ENCODE assay signal across 10 mouse cellular contexts in the genomic region with DNA sequence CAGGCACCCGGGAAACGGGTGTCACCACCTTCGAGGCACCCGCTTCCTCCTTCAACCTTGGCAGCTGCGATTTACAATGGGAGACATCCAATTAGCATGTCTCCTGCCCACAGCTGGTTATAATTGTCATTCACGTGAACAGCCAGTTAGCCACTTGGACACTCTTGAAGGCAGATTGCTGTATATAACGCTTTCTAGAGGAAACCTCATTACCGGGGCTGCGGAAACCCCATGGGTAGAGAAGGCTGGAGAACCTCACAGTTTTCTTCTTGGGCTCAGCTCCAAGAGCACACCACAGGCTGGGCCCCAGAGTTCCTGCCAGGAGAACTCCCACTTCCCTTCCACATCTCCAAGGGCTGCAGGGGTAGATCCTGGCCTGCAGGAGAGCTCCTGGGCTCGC.
DNase-seq lines count a peak whose midpoint lies in the region; ATAC-seq and TF ChIP-seq lines count a peak whose summit lies in the region.
"Had no signal": no experiment of that assay in that cellular context is flagged by ENCODE, and none has a peak within 500 bp of the region (broad histone marks: within the 10 kb centered on the region; RNA-seq: fewer than 3 reads in every experiment).

No protein-coding gene starts in this region.

- no peaks in the 10 kb centered on the region for H3K9me3 ChIP-seq in kidney, embryonic 14.5 days (ENCODE audit: control insufficient read depth, low read length)
- H3K9me3 ChIP-seq in embryonic facial prominence, embryonic 15.5 days (replicated peaks): no peaks in the 10 kb centered on the region
- H3K9me3 ChIP-seq in limb, embryonic 14.5 days (ENCODE audit: control insufficient read depth, low read length): no peaks in the 10 kb centered on the region
- H3K9me3 ChIP-seq in stomach, postnatal 0 days (ENCODE audit: control insufficient read depth, low read length): no peaks in the 10 kb centered on the region

- 0 out of 2 replicates have a peak overlapping the region, but pooled peaks have one; percentile 11 for H3K27ac ChIP-seq in kidney, embryonic 14.5 days (ENCODE audit: low read depth, low read length)
- peak overlapping the region; percentile 55; the same call in 1 of the 2 replicates for H3K27ac ChIP-seq in embryonic facial prominence, embryonic 15.5 days (replicated peaks)
- H3K27ac ChIP-seq in limb, embryonic 14.5 days (replicated peaks; ENCODE audit: low read depth, low read length): peak overlapping the region; percentile 52; the same call in 1 of the 2 replicates
- H3K27ac ChIP-seq in stomach, postnatal 0 days (replicated peaks): no peak overlapping the region

- TF ChIP-seq EP300 in stomach, postnatal 0 days (optimal IDR thresholded peaks at IDR 0.05): no peak

- no peak for DNase-seq in kidney, adult 8-10 months
- DNase-seq in limb, embryonic 14.5 days (ENCODE audit: low spot score): peak; percentile 65
- no peak for DNase-seq in gastrocnemius, adult 18-20 months (ENCODE audit: low spot score)
- no peak for DNase-seq in stomach, postnatal 0 days (ENCODE audit: low spot score)
- DNase-seq: gastrocnemius, postnatal 25 days; thymus, adult 2 months had no signal

- H3K36me3 ChIP-seq in kidney, embryonic 14.5 days (ENCODE audit: control insufficient read depth, insufficient read depth, low read length): no peaks in the 10 kb centered on the region
- no peaks in the 10 kb centered on the region for H3K36me3 ChIP-seq in embryonic facial prominence, embryonic 15.5 days
- H3K36me3 ChIP-seq in limb, embryonic 14.5 days (ENCODE audit: control insufficient read depth, insufficient read depth, low read length): no peaks in the 10 kb centered on the region
- no peaks in the 10 kb centered on the region for H3K36me3 ChIP-seq in stomach, postnatal 0 days (ENCODE audit: control insufficient read depth, insufficient read depth, low read length)

- no peaks in the 10 kb centered on the region for H3K27me3 ChIP-seq in kidney, embryonic 14.5 days (ENCODE audit: control insufficient read depth, insufficient read depth, low read length)
- no peaks in the 10 kb centered on the region for H3K27me3 ChIP-seq in embryonic facial prominence, embryonic 15.5 days
- no peaks in the 10 kb centered on the region for H3K27me3 ChIP-seq in limb, embryonic 14.5 days (ENCODE audit: control insufficient read depth, insufficient read depth, low read length)
- no peaks in the 10 kb centered on the region for H3K27me3 ChIP-seq in stomach, postnatal 0 days (ENCODE audit: control insufficient read depth, insufficient read depth, low read length)

- 43% methylated on average over 10 of the region's 10 CpGs for WGBS in kidney, embryonic 14.5 days
- 28% methylated on average over 10 of the region's 10 CpGs for WGBS in embryonic facial prominence, embryonic 15.5 days
- WGBS in limb, embryonic 14.5 days: 24% methylated on average over 10 of the region's 10 CpGs
- 61% methylated on average over 10 of the region's 10 CpGs for WGBS in stomach, postnatal 0 days

- no peak overlapping the region for H3K4me2 ChIP-seq in kidney, embryonic 14.5 days (replicated peaks; ENCODE audit: low read depth, low read length)
- H3K4me2 ChIP-seq in embryonic facial prominence, embryonic 15.5 days (replicated peaks): no peak overlapping the region
- no peak overlapping the region for H3K4me2 ChIP-seq in limb, embryonic 14.5 days (replicated peaks; ENCODE audit: low read depth, low read length, severe bottlenecking)
- no peak overlapping the region for H3K4me2 ChIP-seq in stomach, postnatal 0 days (replicated peaks; ENCODE audit: low read depth)

- no peak for ATAC-seq in kidney, embryonic 14.5 days (ENCODE audit: low FRiP score, low TSS enrichment)
- ATAC-seq in common myeloid progenitor, adult 5-6 weeks (replicated peaks; ENCODE audit: low read depth, poor library complexity, severe bottlenecking): peak; percentile 63
- peak; percentile 16; the same call in 1 of the 2 replicates for ATAC-seq in embryonic facial prominence, embryonic 15.5 days (ENCODE audit: insufficient number of reproducible peaks, low FRiP score, low TSS enrichment, low read depth)
- ATAC-seq in limb, embryonic 14.5 days (ENCODE audit: low FRiP score, low read depth): peak; percentile 71; the same call in 1 of the 2 replicates
- ATAC-seq in stomach, postnatal 0 days (ENCODE audit: low FRiP score, low TSS enrichment): no peak
- ATAC-seq in megakaryocyte, adult 5-6 weeks (ENCODE audit: poor library complexity, severe bottlenecking): no peak

- H3K4me1 ChIP-seq in kidney, embryonic 14.5 days (ENCODE audit: control insufficient read depth, insufficient read depth, low read length): 0 out of 2 replicates have a peak, but pooled peaks cover 11% of the 10 kb centered on the region
- H3K4me1 ChIP-seq in embryonic facial prominence, embryonic 15.5 days: peaks cover 23% of the 10 kb centered on the region
- H3K4me1 ChIP-seq in limb, embryonic 14.5 days (ENCODE audit: control insufficient read depth, insufficient read depth, low read length): peaks cover 16% of the 10 kb centered on the region
- no peaks in the 10 kb centered on the region for H3K4me1 ChIP-seq in stomach, postnatal 0 days (replicated peaks; ENCODE audit: control insufficient read depth, insufficient read depth)

- TF ChIP-seq POLR2A in limb, embryonic 14.5 days (IDR thresholded peaks at IDR 0.05; ENCODE audit: borderline replicate concordance, extremely low read depth, insufficient read depth, insufficient read length): no peak

- no peak overlapping the region for H3K4me3 ChIP-seq in kidney, embryonic 14.5 days (ENCODE audit: low read length)
- no peak overlapping the region for H3K4me3 ChIP-seq in embryonic facial prominence, embryonic 15.5 days (replicated peaks)
- no peak overlapping the region for H3K4me3 ChIP-seq in limb, embryonic 14.5 days (replicated peaks; ENCODE audit: low read length)
- H3K4me3 ChIP-seq in stomach, postnatal 0 days (ENCODE audit: low read depth, low read length): no peak overlapping the region

- TF ChIP-seq CTCF in stomach, postnatal 0 days (IDR thresholded peaks at IDR 0.05; ENCODE audit: low read depth): no peak

- no peak overlapping the region for H3K9ac ChIP-seq in kidney, embryonic 14.5 days (ENCODE audit: low read depth, low read length)
- no peak overlapping the region for H3K9ac ChIP-seq in embryonic facial prominence, embryonic 15.5 days
- H3K9ac ChIP-seq in limb, embryonic 14.5 days (ENCODE audit: low read depth, low read length, severe bottlenecking): no peak overlapping the region
- no peak overlapping the region for H3K9ac ChIP-seq in stomach, postnatal 0 days (ENCODE audit: low read length)

Comparison
In these comparisons a context has a peak if more than half of its experiments do, and no peak if none do; other contexts are left out.
1. ATAC-seq: peak in common myeloid progenitor, adult 5-6 weeks (single experiment), embryonic facial prominence, embryonic 15.5 days (single experiment) and limb, embryonic 14.5 days (single experiment); none in kidney, embryonic 14.5 days (single experiment), stomach, postnatal 0 days (single experiment) and megakaryocyte, adult 5-6 weeks (single experiment).